ENCODE assay signal across 24 mouse cellular contexts in the genomic region with DNA sequence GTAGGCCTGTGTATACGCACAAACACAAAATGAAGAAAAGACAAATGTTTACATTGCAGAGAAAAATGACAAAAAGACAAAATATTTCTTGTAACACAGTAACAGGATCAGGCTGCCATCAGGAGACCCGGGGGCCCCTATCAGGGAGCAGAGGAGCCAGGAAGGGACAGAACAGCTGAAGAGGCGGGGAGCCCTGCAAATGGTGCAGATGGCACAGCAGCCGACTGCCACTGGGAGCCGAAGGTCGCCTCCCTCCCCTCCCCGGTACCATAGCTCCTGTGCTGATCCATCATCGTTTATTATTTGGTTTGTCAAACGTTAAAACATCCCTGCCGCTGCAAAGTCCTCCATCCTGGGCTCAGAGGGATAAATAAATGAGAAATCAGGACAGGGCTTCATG. TPM values are rescaled to one million over a fixed set of nuclear protein-coding genes. Genes with fewer than 3 reads are reported as not detected.
DNase-seq lines count a peak whose midpoint lies in the region; ATAC-seq and TF ChIP-seq lines count a peak whose summit lies in the region.
"Had no signal": no experiment of that assay in that cellular context is flagged by ENCODE, and none has a peak within 500 bp of the region (broad histone marks: within the 10 kb centered on the region; RNA-seq: fewer than 3 reads in every experiment).

No protein-coding gene starts in this region.

- no peaks in the 10 kb centered on the region for H3K27me3 ChIP-seq in midbrain, embryonic 10.5 days (ENCODE audit: low read depth, poor library complexity, severe bottlenecking)
- H3K27me3 ChIP-seq in midbrain, postnatal 0 days (ENCODE audit: insufficient read depth, low read length): no peaks in the 10 kb centered on the region
- no peaks in the 10 kb centered on the region for H3K27me3 ChIP-seq in hindbrain, embryonic 12.5 days
- no peaks in the 10 kb centered on the region for H3K27me3 ChIP-seq in neural tube, embryonic 15.5 days (replicated peaks)
- no peaks in the 10 kb centered on the region for H3K27me3 ChIP-seq in heart, embryonic 11.5 days (ENCODE audit: control insufficient read depth, insufficient read depth, low read length)
- H3K27me3 ChIP-seq: embryonic facial prominence, embryonic 13.5 days; heart, embryonic 12.5 days; Patski had no signal

- H3K27ac ChIP-seq in midbrain, embryonic 10.5 days (replicated peaks): peak overlapping the region; percentile 34; the same call in 1 of the 2 replicates
- no peak overlapping the region for H3K27ac ChIP-seq in midbrain, postnatal 0 days (ENCODE audit: low read depth, low read length)
- H3K27ac ChIP-seq in hindbrain, embryonic 12.5 days: peak overlapping the region; percentile 62
- H3K27ac ChIP-seq in neural tube, embryonic 15.5 days (replicated peaks): peak overlapping the region; percentile 37; the same call in 1 of the 2 replicates
- no peak overlapping the region for H3K27ac ChIP-seq in heart, embryonic 11.5 days (ENCODE audit: low read depth, low read length)
- H3K27ac ChIP-seq: embryonic facial prominence, embryonic 13.5 days had no signal

- 75% methylated on average over 10 of the region's 10 CpGs for WGBS in midbrain, embryonic 10.5 days
- WGBS in midbrain, postnatal 0 days: 58% methylated on average over 10 of the region's 10 CpGs
- 34% methylated on average over 10 of the region's 10 CpGs for WGBS in hindbrain, embryonic 12.5 days
- 39% methylated on average over 10 of the region's 10 CpGs for WGBS in neural tube, embryonic 15.5 days
- 61% methylated on average over 10 of the region's 10 CpGs for WGBS in heart, embryonic 11.5 days (ENCODE audit: insufficient replicate concordance)

- H3K4me2 ChIP-seq in midbrain, postnatal 0 days (ENCODE audit: low read depth, low read length, poor library complexity, severe bottlenecking): no peak overlapping the region
- no peak overlapping the region for H3K4me2 ChIP-seq in hindbrain, embryonic 12.5 days (replicated peaks)
- H3K4me2 ChIP-seq in neural tube, embryonic 15.5 days: no peak overlapping the region
- H3K4me2 ChIP-seq in heart, embryonic 11.5 days: no peak overlapping the region
- H3K4me2 ChIP-seq: embryonic facial prominence, embryonic 13.5 days; heart, embryonic 12.5 days had no signal

- H3K4me1 ChIP-seq in midbrain, embryonic 10.5 days: peaks cover 26% of the 10 kb centered on the region
- H3K4me1 ChIP-seq in midbrain, postnatal 0 days (ENCODE audit: insufficient read depth, low read length): no peaks in the 10 kb centered on the region
- peaks cover 23% of the 10 kb centered on the region for H3K4me1 ChIP-seq in hindbrain, embryonic 12.5 days
- peaks cover 18% of the 10 kb centered on the region for H3K4me1 ChIP-seq in neural tube, embryonic 15.5 days
- H3K4me1 ChIP-seq in heart, embryonic 11.5 days (ENCODE audit: control insufficient read depth, insufficient read depth, low read length): no peaks in the 10 kb centered on the region
- H3K4me1 ChIP-seq: heart, embryonic 12.5 days had no signal

- no peaks in the 10 kb centered on the region for H3K9me3 ChIP-seq in midbrain, embryonic 10.5 days (replicated peaks)
- H3K9me3 ChIP-seq in midbrain, postnatal 0 days (ENCODE audit: low read length): no peaks in the 10 kb centered on the region
- H3K9me3 ChIP-seq in hindbrain, embryonic 12.5 days (replicated peaks): no peaks in the 10 kb centered on the region
- H3K9me3 ChIP-seq in neural tube, embryonic 15.5 days (replicated peaks): no peaks in the 10 kb centered on the region
- H3K9me3 ChIP-seq in heart, embryonic 11.5 days (replicated peaks; ENCODE audit: control insufficient read depth, low read length): no peaks in the 10 kb centered on the region
- H3K9me3 ChIP-seq: embryonic facial prominence, embryonic 13.5 days; heart, embryonic 12.5 days had no signal

- peaks cover 7% of the 10 kb centered on the region for H3K36me3 ChIP-seq in midbrain, embryonic 10.5 days
- no peaks in the 10 kb centered on the region for H3K36me3 ChIP-seq in midbrain, postnatal 0 days (ENCODE audit: insufficient read depth, low read length)
- H3K36me3 ChIP-seq in hindbrain, embryonic 12.5 days: no peaks in the 10 kb centered on the region
- no peaks in the 10 kb centered on the region for H3K36me3 ChIP-seq in neural tube, embryonic 15.5 days
- no peaks in the 10 kb centered on the region for H3K36me3 ChIP-seq in heart, embryonic 11.5 days (ENCODE audit: control insufficient read depth, insufficient read depth, low read length)

- peak; percentile 30 to 51 for DNase-seq in cerebellum, postnatal 10 days
- DNase-seq in midbrain, embryonic 10.5 days (ENCODE audit: low spot score): no peak
- DNase-seq in midbrain, postnatal 0 days (ENCODE audit: low spot score): no peak
- DNase-seq: cerebellum, adult 9-10 months; heart, postnatal 4 days; kidney, adult 2 months; kidney, postnatal 4 days; retina, postnatal 1 day; thymus, postnatal 14 days had no signal

- ATAC-seq in cerebellum, adult (ENCODE audit: insufficient number of reproducible peaks, low FRiP score, low TSS enrichment): no peak
- no peak for ATAC-seq in midbrain, postnatal 0 days (ENCODE audit: low FRiP score)
- ATAC-seq in hindbrain, embryonic 12.5 days (ENCODE audit: low FRiP score): peak; percentile 49
- no peak for ATAC-seq in neural tube, embryonic 15.5 days (ENCODE audit: low FRiP score)
- ATAC-seq in heart, embryonic 11.5 days (replicated peaks; ENCODE audit: insufficient number of reproducible peaks, low FRiP score, low TSS enrichment): no peak
- ATAC-seq: Patski had no signal

- no peak for TF ChIP-seq CTCF in midbrain, postnatal 0 days (IDR thresholded peaks at IDR 0.05)

- no peak overlapping the region for H3K9ac ChIP-seq in midbrain, postnatal 0 days (replicated peaks; ENCODE audit: low read length, poor library complexity, severe bottlenecking)
- H3K9ac ChIP-seq in hindbrain, embryonic 12.5 days: no peak overlapping the region
- no peak overlapping the region for H3K9ac ChIP-seq in neural tube, embryonic 15.5 days (replicated peaks)
- H3K9ac ChIP-seq in heart, embryonic 11.5 days (ENCODE audit: low read depth, low read length): no peak overlapping the region
- H3K9ac ChIP-seq: embryonic facial prominence, embryonic 13.5 days; heart, embryonic 12.5 days had no signal

- H3K4me3 ChIP-seq in midbrain, embryonic 10.5 days: no peak overlapping the region
- H3K4me3 ChIP-seq in midbrain, postnatal 0 days (ENCODE audit: low read depth, low read length): no peak overlapping the region
- H3K4me3 ChIP-seq in hindbrain, embryonic 12.5 days: no peak overlapping the region
- no peak overlapping the region for H3K4me3 ChIP-seq in neural tube, embryonic 15.5 days (replicated peaks)
- H3K4me3 ChIP-seq in heart, embryonic 11.5 days (ENCODE audit: low read depth, low read length): no peak overlapping the region
- H3K4me3 ChIP-seq: embryonic facial prominence, embryonic 13.5 days; heart, embryonic 12.5 days; megakaryocyte, embryonic 14.5 days had no signal

RNA-seq across cellular contexts. Expression of gene 1700010B08Rik, which starts 6.6 kb away (rescaled TPM):
- polyA plus RNA-seq in midbrain, embryonic 10.5 days (2016; fragmentation: Nextera tagmentation; extraction: Ambion mirVana): not detected in 2 replicates
- not detected in 2 replicates for total RNA-seq in midbrain, postnatal 0 days (2014; rRNA removed)
- not detected in 2 replicates for polyA plus RNA-seq in midbrain, postnatal 0 days (2015; fragmentation: Nextera tagmentation; extraction: Ambion mirVana)
- polyA plus RNA-seq in hindbrain, embryonic 12.5 days (2016; fragmentation: Nextera tagmentation; extraction: Ambion mirVana): not detected in 2 replicates
- not detected in 2 replicates for polyA plus RNA-seq in neural tube, embryonic 15.5 days (2015; fragmentation: Nextera tagmentation; extraction: Ambion mirVana)
- polyA plus RNA-seq in heart, embryonic 11.5 days (2014; fragmentation: Nextera tagmentation; extraction: Ambion mirVana): not detected in 2 replicates
- total RNA-seq: gastrocnemius, postnatal 4 days; heart, postnatal 4 days; layer of hippocampus, postnatal 14 days; left cerebral cortex, postnatal 14 days; liver, adult 2 months had no signal
- polyA plus RNA-seq: embryonic facial prominence, embryonic 13.5 days; forebrain, embryonic 11.5 days; heart, embryonic 12.5 days; kidney, adult 2 months; liver, adult 2 months; lung, embryonic 16.5 days; neural tube, embryonic 14.5 days; Patski had no signal

RNA-seq across cellular contexts. Expression of gene Vapb, which starts 24.7 kb away (rescaled TPM):
- 9.4 and 11.6 TPM in 2 replicates for polyA plus RNA-seq in midbrain, embryonic 10.5 days (2016; fragmentation: Nextera tagmentation; extraction: Ambion mirVana)
- 36.3 and 41.6 TPM in 2 replicates for total RNA-seq in midbrain, postnatal 0 days (2014; rRNA removed)
- polyA plus RNA-seq in midbrain, postnatal 0 days (2015; fragmentation: Nextera tagmentation; extraction: Ambion mirVana): 11.5 and 14.6 TPM in 2 replicates
- polyA plus RNA-seq in hindbrain, embryonic 12.5 days (2016; fragmentation: Nextera tagmentation; extraction: Ambion mirVana): 10.7 and 14.2 TPM in 2 replicates
- polyA plus RNA-seq in neural tube, embryonic 15.5 days (2015; fragmentation: Nextera tagmentation; extraction: Ambion mirVana): 16.4 and 19.9 TPM in 2 replicates
- polyA plus RNA-seq in heart, embryonic 11.5 days (2014; fragmentation: Nextera tagmentation; extraction: Ambion mirVana): 7.9 and 11.1 TPM in 2 replicates

RNA-seq across cellular contexts. Expression of gene Rab22a, which starts 53.1 kb away (rescaled TPM):
- polyA plus RNA-seq in midbrain, embryonic 10.5 days (2016; fragmentation: Nextera tagmentation; extraction: Ambion mirVana): 24.0 and 27.7 TPM in 2 replicates
- 22.4 and 23.7 TPM in 2 replicates for total RNA-seq in midbrain, postnatal 0 days (2014; rRNA removed)
- polyA plus RNA-seq in midbrain, postnatal 0 days (2015; fragmentation: Nextera tagmentation; extraction: Ambion mirVana): 31.2 and 34.7 TPM in 2 replicates
- polyA plus RNA-seq in hindbrain, embryonic 12.5 days (2016; fragmentation: Nextera tagmentation; extraction: Ambion mirVana): 51.1 and 51.4 TPM in 2 replicates
- 30.9 and 32.7 TPM in 2 replicates for polyA plus RNA-seq in neural tube, embryonic 15.5 days (2015; fragmentation: Nextera tagmentation; extraction: Ambion mirVana)
- polyA plus RNA-seq in heart, embryonic 11.5 days (2014; fragmentation: Nextera tagmentation; extraction: Ambion mirVana): 30.6 and 31.8 TPM in 2 replicates

Comparison
In these comparisons a context has a peak if more than half of its experiments do, and no peak if none do; other contexts are left out.
1. H3K27ac ChIP-seq: peak in midbrain, embryonic 10.5 days (single experiment), hindbrain, embryonic 12.5 days (single experiment) and neural tube, embryonic 15.5 days (single experiment); none in midbrain, postnatal 0 days (single experiment) and heart, embryonic 11.5 days (single experiment).
2. DNase-seq: peak in cerebellum, postnatal 10 days (2 of 2); none in midbrain, embryonic 10.5 days (single experiment) and midbrain, postnatal 0 days (single experiment).